Mouse (Mus musculus) testis, adult 2 months (tissue): ENCODE results near the gene Dpf2.

Experiments
- CTCF ChIP-seq: fragments of 200-500 bp; IDR thresholded peaks from 2 replicates; pipeline ENCODE4 v1.5.1; 2012; ENCODE audit warnings: low read depth, mild to moderate bottlenecking, inconsistent platforms, low read length, moderate library complexity; ENCODE audit not compliant: control insufficient read depth, insufficient read depth, insufficient replicate concordance
- POLR2A ChIP-seq: fragments of 200-500 bp; IDR thresholded peaks from 2 replicates; pipeline ENCODE4 v1.6.1; 2012; ENCODE audit warnings: low read depth, mild to moderate bottlenecking, inconsistent platforms, low read length, moderate library complexity; ENCODE audit not compliant: control insufficient read depth

DNA sequence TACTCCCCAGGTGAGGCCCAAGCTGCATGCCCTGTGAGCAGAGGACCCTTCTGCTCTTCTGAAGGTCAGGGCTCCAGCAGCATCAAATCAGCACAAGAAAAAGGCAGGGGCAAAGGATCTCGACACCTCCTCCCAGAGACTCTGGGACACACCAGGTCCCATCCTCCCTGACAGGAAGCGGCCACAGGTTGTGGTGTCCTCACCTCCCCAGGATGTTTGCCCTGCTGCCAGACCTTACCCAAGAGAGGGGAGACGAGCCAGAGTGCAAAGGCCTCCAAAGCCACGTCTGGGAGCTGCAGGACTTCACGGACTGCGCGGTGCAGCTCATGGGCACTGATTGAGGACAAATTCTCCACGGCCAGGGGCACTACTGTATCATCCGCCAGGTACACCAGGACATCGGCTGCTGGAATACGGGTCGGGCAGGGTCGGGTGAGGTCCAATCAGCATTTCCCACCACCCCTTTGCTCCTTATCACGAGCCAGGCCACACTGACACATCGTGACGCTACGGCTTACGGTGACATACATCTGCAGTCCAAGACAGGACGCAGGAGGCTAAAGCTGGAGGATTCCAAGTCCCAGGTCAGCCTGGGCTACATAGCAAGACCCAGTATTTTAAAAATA is 39.8 kb downstream of the Dpf2 start:
- TF ChIP-seq POLR2A: no peak
- no peak for TF ChIP-seq CTCF
